Mouse (Mus musculus) CH12.LX (cell line): Measurements from ENCODE around the gene Ryr3. TPM values are rescaled to one million over a fixed set of nuclear protein-coding genes. Genes with fewer than 3 reads are reported as not detected.
"Not testable (repeated sequence)": the region's sequence is repeated elsewhere in the genome, so short reads cannot be mapped to it uniquely, and the experiment has no call there.

Experiments
- DNase-seq: peaks from one replicate; pipeline ENCODE4 v3.0.0-alpha.2; 2013; ENCODE audit errors: extremely low read depth
- H3K27ac ChIP-seq: 2 replicates; pipeline ENCODE4 v1.5.1; 2012; ENCODE audit warnings: low read depth, mild to moderate bottlenecking, control low read depth, moderate library complexity; ENCODE audit not compliant: insufficient read depth
- H3K27me3 ChIP-seq: replicated peaks from 2 replicates; pipeline ENCODE3; 2012; ENCODE audit warnings: inconsistent platforms
- H3K36me3 ChIP-seq, 2 experiments: replicated peaks in 1 of 2; 2 replicates each; pipeline versions ENCODE3 to v1.6.1; 2012; ENCODE audit warnings: inconsistent platforms in 1 of 2, low read length in 1 of 2, mild to moderate bottlenecking in 1 of 2, mixed read lengths in 1 of 2, moderate library complexity in 1 of 2; ENCODE audit not compliant: control insufficient read depth in 1 of 2, insufficient read depth in 1 of 2
- H3K4me1 ChIP-seq, 2 experiments: 2 replicates each; pipeline ENCODE4 v1.6.1; 2012; ENCODE audit warnings: inconsistent platforms in 1 of 2, moderate library complexity in 1 of 2; ENCODE audit not compliant: insufficient read depth in 2 of 2, control insufficient read depth in 1 of 2
- H3K4me2 ChIP-seq: 2 replicates; pipeline ENCODE4 v1.6.1; 2012; ENCODE audit warnings: low read depth, mild to moderate bottlenecking, control low read depth; ENCODE audit not compliant: poor library complexity, insufficient read depth, severe bottlenecking
- H3K4me3 ChIP-seq, 3 experiments: fragments of 150-350 bp in 1 of 3; sonication (generic) in 1 of 3; replicated peaks in 1 of 3; 2 replicates each; pipeline versions ENCODE3 to v1.5.1; 2011 to 2012; ENCODE audit warnings: low read depth in 2 of 3, low read length in 2 of 3, mild to moderate bottlenecking in 2 of 3, moderate library complexity in 2 of 3, control low read depth in 1 of 3, improper control_type of control experiment in 1 of 3, inconsistent platforms in 1 of 3, mixed read lengths in 1 of 3; ENCODE audit not compliant: poor library complexity in 1 of 3
- H3K79me2 ChIP-seq: replicated peaks from 2 replicates; pipeline ENCODE4 v1.6.1; 2012; ENCODE audit warnings: mild to moderate bottlenecking, moderate library complexity; ENCODE audit not compliant: control insufficient read depth, poor library complexity, insufficient read depth, severe bottlenecking; ENCODE audit errors: extremely low read depth
- H3K9ac ChIP-seq: 2 replicates; pipeline ENCODE4 v1.6.1; 2012; ENCODE audit warnings: low read depth, mild to moderate bottlenecking, control low read depth, moderate library complexity; ENCODE audit not compliant: insufficient read depth
- H3K9me3 ChIP-seq: replicated peaks from 2 replicates; pipeline ENCODE3; 2012; ENCODE audit warnings: low read length, inconsistent platforms, mixed read lengths
- CTCF ChIP-seq, 2 experiments: IDR thresholded peaks in 1 of 2; conservative IDR thresholded peaks in 1 of 2; 2 replicates each; pipeline ENCODE4 v1.5.1; 2011 to 2012; ENCODE audit warnings: low read depth in 2 of 2, low read length in 2 of 2, improper control_type of control experiment in 1 of 2, inconsistent platforms in 1 of 2, mild to moderate bottlenecking in 1 of 2, moderate library complexity in 1 of 2
- JUN ChIP-seq: IDR thresholded peaks from 2 replicates; pipeline ENCODE4 v1.6.1; 2011; ENCODE audit warnings: low read depth, mild to moderate bottlenecking, low read length, improper control_type of control experiment, moderate library complexity; ENCODE audit not compliant: insufficient read depth
- MAZ ChIP-seq: IDR thresholded peaks from 2 replicates; pipeline ENCODE4 v1.6.1; 2012; ENCODE audit warnings: low read depth, mild to moderate bottlenecking, inconsistent platforms, low read length, improper control_type of control experiment, moderate library complexity
- MEF2A ChIP-seq: IDR thresholded peaks from 2 replicates; pipeline ENCODE4 v1.6.1; 2014; ENCODE audit warnings: low read depth, mild to moderate bottlenecking, inconsistent platforms, low read length, improper control_type of control experiment, borderline replicate concordance
- MXI1 ChIP-seq: IDR thresholded peaks from 2 replicates; pipeline ENCODE4 v1.6.1; 2011; ENCODE audit warnings: mild to moderate bottlenecking, low read depth, low read length, improper control_type of control experiment
- NELFE ChIP-seq: IDR thresholded peaks from 2 replicates; pipeline ENCODE4 v1.6.1; 2011; ENCODE audit warnings: low read depth, low read length, improper control_type of control experiment
- RCOR1 ChIP-seq: conservative IDR thresholded peaks from 2 replicates; pipeline ENCODE4 v1.6.1; 2012; ENCODE audit warnings: low read depth, mild to moderate bottlenecking, inconsistent platforms, low read length, improper control_type of control experiment
- USF1 ChIP-seq: IDR thresholded peaks from 2 replicates; pipeline ENCODE4 v1.6.1; 2014; ENCODE audit warnings: low read depth, mild to moderate bottlenecking, inconsistent platforms, low read length, improper control_type of control experiment
- ZKSCAN1 ChIP-seq: IDR thresholded peaks from 2 replicates; pipeline ENCODE4 v1.6.1; 2012; ENCODE audit warnings: low read depth, inconsistent platforms, low read length, improper control_type of control experiment, borderline replicate concordance
- dilution Hi-C: fragments of 300-500 bp; cut with MboI; formaldehyde crosslinking; loops from 2 replicates; pipeline ENCODE4 v1.14.3; 2020; ENCODE audit warnings: low sequenced_read_pairs; ENCODE audit not compliant: extremely low pct_unique_long_range_greater_than_20kb, extremely low pct_ligation_motif_present
- in situ Hi-C: fragments of 300-500 bp; cut with MboI; formaldehyde crosslinking; loops from 3 replicates; pipeline ENCODE4 v1.14.3; 2019; ENCODE audit warnings: low sequenced_read_pairs, low pct_ligation_motif_present, low pct_unique_long_range_greater_than_20kb, mixed read lengths
- polyA plus RNA-seq: library from polyadenylated mRNA; unstranded; fragments of >175 nt; gene quantifications from 2 replicates; pipeline ENCODE4 v1.2.1, GENCODE M21; 2012; ENCODE audit warnings: low read depth; ENCODE audit not compliant: insufficient read length
- total RNA-seq, 2 experiments: library from RNA; depleted of rRNA; stranded (reverse); fragments of 300-350 nt in 1 of 2; fragments of >200 nt in 1 of 2; gene quantifications; 2 replicates each; pipeline ENCODE4 v1.2.3; 2012 to 2014

Gene Ryr3
- total and polyA plus RNA-seq, 3 experiments, result 0.08 to 0.40 (median 0.16) TPM

- DNase-seq, result no peak
- dilution Hi-C loops, result no loop called here
Observed at GRCm38 (mm10) chr2:113094088-113094487, 122.8 kb downstream of the Ryr3 start.

DNA sequence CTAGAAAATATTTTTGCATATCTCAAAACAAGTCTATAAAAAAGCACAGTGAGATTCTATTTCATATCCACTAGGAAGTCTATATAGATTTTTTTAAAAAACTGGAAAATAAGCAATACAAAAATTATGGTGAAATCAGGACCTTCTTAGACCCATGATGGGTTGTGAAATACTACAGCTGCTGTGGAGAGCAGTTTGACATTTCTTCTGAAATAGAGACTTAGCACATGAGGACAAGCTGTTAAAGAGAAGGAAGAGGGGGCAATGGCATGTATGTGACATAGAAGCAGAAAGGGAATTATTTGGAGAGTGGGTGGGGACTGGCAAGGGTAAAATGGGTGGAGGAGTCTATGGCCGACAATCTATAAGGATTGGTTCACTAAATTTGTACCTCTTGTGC, 124.1 kb downstream of the Ryr3 start:
- Histone ChIP-seq H3K9me3 (no peaks in the 10 kb centered on the region), H3K4me3 (no peak overlapping the region), H3K36me3 (no peaks in the 10 kb centered on the region), H3K27me3 (no peaks in the 10 kb centered on the region)
- dilution Hi-C loops, result no loop called here
- TF ChIP-seq JUN (no peak), USF1 (no peak), ZKSCAN1 (no peak), CTCF (conservative IDR thresholded peaks at IDR 0.05 in 1 of 2, IDR thresholded peaks at IDR 0.05 in 1 of 2; ENCODE audit: low read depth in 2 of 2, low read length in 2 of 2) (no peak), MXI1 (no peak), MAZ (no peak)
- TF ChIP-seq, all 38 proteins: peak for 0
- DNase-seq, result no peak
- H3K9ac ChIP-seq, result no peak overlapping the region
- H3K79me2 ChIP-seq, result no peaks in the 10 kb centered on the region
- no peak overlapping the region for H3K27ac ChIP-seq
- in situ Hi-C loops, result no loop called here
- H3K4me2 ChIP-seq, result no peak overlapping the region
- H3K4me1 ChIP-seq, result no peaks in the 10 kb centered on the region

More at GRCm38 (mm10) chr2:113094088-113094487, 122.8 kb downstream of the Ryr3 start:
- H3K9ac ChIP-seq, result no peak overlapping the region
- H3K79me2 ChIP-seq, result no peaks in the 10 kb centered on the region
- in situ Hi-C loops, result no loop called here
- TF ChIP-seq RCOR1 (no peak), NELFE (no peak), MEF2A (no peak)
- TF ChIP-seq, all 38 proteins: peak for 0
- H3K36me3 ChIP-seq, result no peaks in the 10 kb centered on the region
- H3K4me3 ChIP-seq, result no peak overlapping the region
- H3K27ac ChIP-seq, result no peak overlapping the region
- no peaks in the 10 kb centered on the region for H3K27me3 ChIP-seq
- no peaks in the 10 kb centered on the region for H3K9me3 ChIP-seq
- H3K4me1 ChIP-seq, result no peaks in the 10 kb centered on the region
- no peak overlapping the region for H3K4me2 ChIP-seq

DNA sequence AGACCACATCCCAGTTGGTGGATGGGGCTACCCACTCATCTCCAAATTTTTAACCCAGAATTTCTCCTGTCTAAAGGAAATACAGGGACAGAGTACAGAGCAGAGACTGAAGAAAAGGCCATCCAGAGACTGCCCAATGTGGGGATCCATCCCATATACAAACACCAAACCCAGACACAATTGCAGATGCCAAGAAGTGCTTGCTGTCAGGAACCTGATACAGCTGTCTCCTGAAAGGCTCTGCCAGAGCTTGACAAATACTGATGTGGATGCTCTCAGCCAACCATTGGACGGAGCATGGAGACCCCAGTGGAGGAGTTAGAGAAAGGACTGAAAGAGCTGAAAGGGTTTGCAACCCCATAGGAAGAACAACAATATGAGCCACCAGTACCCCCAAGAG, 125.6 kb downstream of the Ryr3 start:
- dilution Hi-C loops, H3K9me3 ChIP-seq: not testable (repeated sequence)

More for the DNA sequence above, 125.6 kb downstream of the Ryr3 start:
- H3K9ac ChIP-seq, H3K4me1 ChIP-seq, H3K27me3 ChIP-seq, DNase-seq, in situ Hi-C loops, H3K79me2 ChIP-seq, H3K27ac ChIP-seq, H3K4me3 ChIP-seq, H3K4me2 ChIP-seq, H3K36me3 ChIP-seq: not testable (repeated sequence)
